Mouse (Mus musculus) lung, adult 2 months (tissue): ENCODE measurements around the gene Mup3.
"Not testable (repeated sequence)": the region's sequence is repeated elsewhere in the genome, so short reads cannot be mapped to it uniquely, and the experiment has no call there.

Experiments used
- CTCF ChIP-seq: fragments of 200-500 bp; IDR thresholded peaks from 2 replicates; pipeline ENCODE4 v1.5.1; 2011; ENCODE audit warnings: mild to moderate bottlenecking, low read length, control low read depth; ENCODE audit not compliant: insufficient read depth
- POLR2A ChIP-seq: fragments of 200-500 bp; IDR thresholded peaks from 2 replicates; pipeline ENCODE4 v1.6.1; 2011; ENCODE audit warnings: low read depth, mild to moderate bottlenecking, control low read depth, low read length, borderline replicate concordance; ENCODE audit errors: extremely low read depth

- not testable (repeated sequence) for TF ChIP-seq CTCF, POLR2A
These were observed 33.1 kb downstream of the Mup3 start, which contains the start of gene Mup20 for GRCm38 (mm10) chr4:62054058-62054457.
